Mouse (Mus musculus) adrenal gland, postnatal 10 days (tissue): ENCODE results near the gene Plekhs1. TPM values are rescaled to one million over a fixed set of nuclear protein-coding genes. Genes with fewer than 3 reads are reported as not detected.

Source experiments
- DNase-seq: peaks from one replicate; pipeline ENCODE4 v3.0.0; 2021; ENCODE audit warnings: mixed read lengths
- long read RNA-seq, 2 experiments: library from polyadenylated mRNA; stranded (forward); transcript quantifications; one replicate each; pipeline ENCODE4 v2.0.0; 2021
- total RNA-seq, 2 experiments: library from RNA; stranded (reverse); gene quantifications; 2 replicates each; pipeline ENCODE4 v1.2.3; 2021

The Plekhs1 gene
- total RNA-seq: under 1 TPM; 0.12 to 0.36 TPM
- long read RNA-seq, experiment 1: 0 reads
- long read RNA-seq, experiment 2: 0 reads

DNA sequence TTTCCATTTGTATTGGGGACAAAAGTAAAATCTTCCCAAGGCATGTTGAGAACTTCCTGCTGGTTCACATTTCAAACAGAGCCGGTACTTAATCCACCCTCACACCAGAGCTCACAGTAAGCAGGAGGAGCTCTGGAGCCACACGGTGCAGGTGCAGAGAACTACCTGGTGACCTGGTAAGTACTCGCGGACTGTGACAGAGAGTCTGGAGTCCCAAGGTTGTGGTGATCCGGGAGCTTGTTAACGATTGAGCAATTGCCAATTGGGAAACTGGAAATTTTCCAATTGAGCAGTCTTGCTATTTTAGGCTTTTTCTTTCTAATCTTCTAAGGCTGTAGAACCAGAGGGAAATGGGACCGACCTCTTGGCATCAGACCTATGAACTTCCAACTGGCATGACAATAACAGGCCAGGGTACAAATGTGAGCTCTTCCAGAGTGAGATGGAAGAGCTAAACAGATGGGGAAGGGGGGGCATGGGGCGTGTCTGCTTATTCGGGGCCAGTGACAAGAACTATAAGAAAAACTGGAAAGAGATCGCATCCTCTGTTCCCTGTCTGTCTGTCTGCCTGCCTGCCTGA is at the start of gene Plekhs1:
Plekhs1 (plus strand) TSS at position 119 of the 580 bp plus-strand sequence.
- DNase-seq: peak; percentile 31

DNA sequence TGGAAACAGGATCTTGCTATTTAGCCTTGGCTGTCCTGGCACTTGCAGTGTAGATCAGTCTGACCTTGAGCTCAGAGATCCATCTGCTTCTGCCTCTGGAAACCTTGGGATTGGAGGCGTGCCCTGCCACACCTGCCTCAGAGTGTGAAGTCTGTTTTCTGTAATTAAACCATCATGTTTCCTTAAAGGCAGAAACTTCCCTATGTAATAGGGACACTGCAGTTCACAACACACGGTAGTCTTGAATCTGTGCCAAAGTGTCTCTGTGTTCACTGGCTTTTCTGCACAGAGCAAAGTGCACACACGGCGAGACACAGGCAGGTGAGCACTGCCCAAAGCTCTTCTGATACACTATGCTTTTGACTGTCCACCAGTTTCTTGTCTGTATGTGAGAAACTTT is 43.0 kb upstream of the Plekhs1 start:
- no peak for DNase-seq

DNA sequence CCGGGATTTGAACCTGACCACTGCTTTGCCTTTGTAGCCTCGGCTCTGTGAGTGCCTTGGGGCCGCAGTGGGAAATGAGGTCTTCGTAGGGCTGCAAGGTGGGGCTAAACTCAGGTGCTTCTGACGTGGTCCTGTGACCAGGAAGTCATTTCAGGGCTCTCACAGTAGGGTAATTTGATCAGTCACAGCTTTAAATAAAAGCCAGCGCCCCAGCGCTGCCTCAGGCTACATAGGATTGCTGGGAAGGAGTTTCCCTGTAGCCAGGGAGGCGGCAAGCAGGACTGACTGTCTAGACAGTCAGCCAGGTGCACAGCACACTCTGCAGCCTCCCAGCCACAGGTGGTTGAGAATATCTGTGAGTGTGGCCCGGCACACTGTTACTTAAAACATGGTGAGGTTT is 42.0 kb upstream of the Plekhs1 start:
- no peak for DNase-seq

DNA sequence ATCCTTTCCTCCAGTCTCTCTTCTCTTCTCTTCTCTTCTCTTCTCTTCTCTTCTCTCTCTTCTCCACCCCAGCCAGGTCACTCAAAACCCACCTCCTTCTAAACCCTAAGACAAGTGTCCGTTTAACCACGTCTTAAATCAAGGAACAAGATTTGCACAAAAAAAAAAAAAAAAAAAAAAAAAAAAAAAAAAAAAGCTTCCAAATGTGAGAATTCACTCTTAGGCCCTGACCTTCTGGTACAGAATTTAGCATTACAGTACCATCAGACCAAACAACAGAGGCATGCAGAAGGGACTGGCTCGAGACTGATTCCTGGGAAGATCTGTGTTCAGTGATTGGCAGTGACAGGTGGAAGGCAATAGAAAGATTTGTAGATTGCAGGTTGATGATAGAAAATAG is 41.1 kb upstream of the Plekhs1 start:
- no peak for DNase-seq

DNA sequence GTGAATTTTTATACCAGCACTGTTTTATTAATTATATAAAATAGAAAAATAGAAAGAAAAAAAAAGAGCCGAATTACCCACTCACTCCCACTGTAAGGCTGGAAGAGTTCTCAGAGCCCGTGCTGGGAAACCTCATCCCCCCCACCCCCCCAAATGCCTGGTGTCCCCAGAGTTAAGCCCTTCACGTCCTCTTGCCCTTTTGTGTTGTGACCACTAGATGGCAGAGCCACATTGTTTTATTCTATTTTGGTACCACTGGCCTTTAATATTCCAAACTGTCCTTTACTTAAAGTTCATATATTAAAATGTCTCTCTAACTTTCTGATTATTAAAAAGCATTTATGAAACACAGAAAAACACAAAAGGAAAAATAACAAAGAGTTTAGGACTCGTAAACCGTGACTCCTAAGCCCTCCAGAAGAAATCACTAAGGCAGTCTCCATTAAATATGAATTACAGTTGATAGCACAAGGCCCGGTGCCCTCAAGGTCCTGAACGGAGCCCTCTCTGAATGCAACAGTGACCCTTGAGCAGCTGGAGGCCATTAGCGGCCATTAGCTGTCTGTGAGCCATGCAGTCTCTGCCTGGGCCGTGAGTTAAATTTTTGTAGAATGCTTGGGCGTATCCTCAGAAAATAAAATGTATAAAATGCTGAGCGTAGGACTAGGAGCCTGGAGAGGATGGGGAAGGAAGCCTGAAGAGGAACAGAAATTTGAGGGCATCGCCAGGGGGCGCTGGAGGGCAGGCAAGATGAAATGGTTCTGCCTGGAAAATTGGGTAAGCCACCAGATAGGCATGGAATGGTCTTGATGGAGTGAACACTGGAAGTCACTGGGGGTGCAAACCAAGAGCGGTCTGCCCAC is 38.7 kb upstream of the Plekhs1 start:
- DNase-seq: peak; percentile 93

DNA sequence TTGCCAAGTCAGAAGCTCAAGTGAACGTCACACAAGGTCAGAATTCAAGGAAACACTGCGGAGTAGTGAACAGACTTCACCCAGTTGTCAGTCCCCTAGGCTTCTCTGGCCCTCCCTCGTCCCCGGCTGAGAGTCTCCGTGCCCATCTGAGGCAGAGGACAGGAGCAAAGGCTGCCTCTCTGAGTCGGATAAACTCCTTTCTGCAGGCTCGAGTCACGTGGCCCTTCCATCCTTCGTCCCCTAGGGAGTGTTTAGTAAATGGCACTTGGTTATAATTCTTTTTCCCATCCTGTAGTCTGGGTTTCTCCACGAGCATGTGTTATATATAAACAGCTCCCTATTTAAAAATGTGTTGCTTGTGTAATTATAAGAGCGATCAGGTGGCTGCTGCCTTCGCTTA is 38.1 kb upstream of the Plekhs1 start:
- DNase-seq: no peak

DNA sequence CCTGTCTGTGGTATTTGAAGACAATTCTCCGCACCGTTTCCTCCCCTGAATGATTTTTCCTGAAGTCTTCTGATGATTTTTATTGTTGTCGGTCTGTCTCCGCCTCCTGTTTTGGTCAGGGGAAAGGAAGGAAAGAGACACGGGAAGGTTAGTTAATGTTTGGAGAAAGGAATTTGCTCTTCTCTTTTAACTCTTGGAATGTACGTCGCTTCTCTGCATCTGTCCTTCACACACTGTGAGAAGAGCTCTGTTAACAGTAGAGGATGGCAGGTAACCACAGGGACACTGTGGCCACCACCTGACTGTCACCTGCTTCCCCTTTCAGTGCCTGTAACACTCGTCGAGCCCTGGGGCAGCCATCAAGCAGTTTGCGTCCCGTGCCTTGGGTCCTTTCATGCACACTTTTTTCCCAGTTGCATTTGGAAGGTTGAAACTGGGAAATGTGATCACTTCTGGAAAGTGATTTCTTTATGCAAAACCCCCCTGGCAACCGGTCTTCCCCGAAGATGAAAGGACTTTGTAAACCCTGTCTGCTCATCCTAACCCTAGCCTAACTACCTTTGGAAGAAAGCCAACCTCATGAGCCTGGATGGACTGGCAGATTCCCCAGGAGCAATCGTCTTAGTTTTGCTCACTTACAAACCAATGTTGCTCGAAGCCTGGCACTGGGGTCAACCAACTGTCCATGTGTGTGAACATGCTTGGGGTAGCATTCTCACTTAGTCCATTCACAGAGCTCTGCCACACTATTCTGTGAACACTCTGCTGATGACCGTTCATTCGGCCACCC is 36.6 kb upstream of the Plekhs1 start:
- no peak for DNase-seq

DNA sequence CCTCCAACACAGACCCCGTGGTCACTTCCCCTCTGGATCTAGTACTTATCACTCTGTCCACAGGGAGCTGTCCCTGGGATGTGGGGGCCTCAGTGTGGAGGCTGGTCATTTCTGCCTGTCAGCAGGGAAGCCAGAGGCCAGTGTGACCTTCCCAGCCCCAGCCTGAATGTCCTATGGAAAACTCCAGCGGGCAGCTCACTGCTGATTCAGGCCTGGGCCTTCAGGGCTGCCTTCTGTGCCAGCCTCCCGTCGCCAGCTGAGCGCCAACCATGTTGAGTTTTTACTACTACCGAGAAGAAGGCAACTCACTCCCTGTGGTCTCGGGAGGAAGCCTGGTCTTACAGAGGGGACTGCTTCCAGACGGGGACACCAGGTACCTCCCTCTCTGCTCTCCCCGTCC is 35.9 kb upstream of the Plekhs1 start:
- DNase-seq: peak; percentile 54

DNA sequence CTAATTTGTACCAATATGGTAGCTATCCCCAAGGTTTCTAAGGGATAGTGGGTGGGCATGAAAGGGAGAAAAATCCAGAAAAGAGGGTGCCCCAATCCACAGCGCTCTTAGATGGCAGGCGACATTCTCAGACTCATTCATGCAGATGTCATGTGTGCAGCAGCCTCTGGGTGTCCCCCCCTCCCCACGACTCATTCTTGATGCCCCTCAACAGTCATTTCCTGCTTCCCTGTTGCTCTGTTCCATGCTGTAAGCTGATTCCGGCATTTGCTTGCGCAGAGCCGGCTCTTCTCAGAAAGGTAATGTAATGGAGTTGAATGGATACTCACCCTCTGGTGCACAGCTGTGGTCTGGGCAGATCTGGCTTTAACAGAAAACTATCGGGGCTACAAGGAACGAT is 31.1 kb upstream of the Plekhs1 start:
- no peak for DNase-seq

DNA sequence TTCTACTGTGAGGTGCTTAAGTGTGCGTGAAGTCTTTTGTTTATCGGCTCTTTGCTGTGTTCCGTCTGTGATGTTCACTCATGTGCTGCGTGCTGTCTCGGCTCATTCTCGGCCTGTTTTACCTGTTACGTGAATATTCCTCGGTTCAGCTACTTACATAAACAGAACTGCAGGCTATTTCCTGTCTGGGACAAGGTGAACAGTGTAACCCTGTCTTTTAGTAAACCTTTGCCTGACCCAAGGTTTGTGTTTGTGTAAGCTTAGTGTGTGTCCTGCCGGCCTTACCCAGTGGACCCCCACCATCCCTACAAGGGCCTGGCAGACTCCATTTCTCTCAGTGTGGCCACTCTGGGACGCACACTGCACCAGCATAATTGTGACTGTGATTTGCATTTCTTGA is 28.7 kb upstream of the Plekhs1 start:
- DNase-seq: no peak

DNA sequence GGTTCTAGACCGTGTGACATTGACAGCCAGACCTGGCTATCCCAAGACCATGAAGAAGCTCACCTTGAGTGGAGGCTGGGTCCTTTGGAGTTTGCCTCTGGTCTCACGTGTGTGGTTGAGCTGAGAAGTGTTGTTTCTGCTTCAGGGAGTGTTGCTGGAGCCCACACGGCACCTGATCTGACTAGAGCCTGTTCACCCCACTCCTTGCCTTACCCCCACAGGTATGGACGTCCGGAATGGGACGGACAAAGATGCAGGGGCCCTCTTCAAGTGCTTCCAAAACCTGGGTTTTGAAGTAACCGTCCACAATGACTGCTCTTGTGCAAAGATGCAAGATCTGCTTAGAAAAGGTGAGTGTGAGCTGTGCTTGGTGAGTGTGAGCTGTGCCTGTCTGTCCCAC is 27.9 kb upstream of the Plekhs1 start:
- DNase-seq: no peak

DNA sequence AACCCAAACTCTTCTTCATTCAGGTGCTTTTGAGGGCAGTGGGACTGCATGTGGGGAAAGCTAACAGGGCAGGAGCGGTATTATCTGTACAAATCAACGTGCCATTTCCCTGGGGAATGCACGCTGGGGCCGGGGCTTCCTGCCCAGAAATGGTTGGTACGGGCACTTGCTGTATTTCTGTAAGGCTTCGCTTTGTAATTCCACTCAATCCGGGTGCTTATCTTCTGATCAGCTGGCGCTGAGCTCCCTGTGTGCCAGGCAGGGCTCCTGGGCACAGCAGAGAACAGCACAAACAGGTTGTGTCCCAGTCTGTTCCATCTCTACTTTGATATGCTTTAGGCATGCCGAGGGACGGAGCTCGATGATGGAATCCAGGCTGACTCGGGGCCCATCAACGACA is 25.1 kb upstream of the Plekhs1 start:
- DNase-seq: peak; percentile 44

DNA sequence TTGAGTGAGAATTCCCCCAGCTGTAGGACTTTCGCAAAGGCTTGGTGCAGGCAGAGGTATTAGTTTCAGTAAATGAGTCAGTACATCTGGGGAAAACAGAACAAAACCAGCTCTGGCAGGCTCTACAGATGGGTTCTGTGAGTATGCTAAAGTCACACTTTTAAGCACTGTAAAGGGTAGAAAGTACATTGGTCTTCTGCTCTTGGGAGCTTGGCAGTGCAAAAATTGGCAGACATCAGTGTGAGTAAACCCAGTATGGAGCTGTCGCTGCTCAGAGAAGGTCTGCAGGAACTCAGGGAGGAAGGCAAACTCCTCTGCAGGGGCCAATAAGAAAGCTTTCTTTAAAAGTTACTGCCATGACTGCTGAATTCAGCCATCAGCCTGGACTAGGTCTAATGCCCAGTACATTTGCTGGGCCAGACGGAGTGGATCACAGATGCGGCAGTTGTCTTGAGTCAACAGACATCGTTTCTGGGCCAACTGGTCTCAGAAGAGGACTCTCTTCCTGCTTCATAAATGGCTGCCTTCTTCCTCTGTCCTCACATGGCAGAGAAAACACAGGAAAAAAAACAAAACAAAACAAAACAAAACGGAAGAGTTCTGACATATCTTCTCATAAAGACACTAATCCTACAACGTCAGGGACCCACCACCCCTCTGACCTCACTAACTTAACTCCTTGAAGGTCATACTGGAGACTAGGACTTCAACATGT is 22.9 kb upstream of the Plekhs1 start:
- DNase-seq: no peak

DNA sequence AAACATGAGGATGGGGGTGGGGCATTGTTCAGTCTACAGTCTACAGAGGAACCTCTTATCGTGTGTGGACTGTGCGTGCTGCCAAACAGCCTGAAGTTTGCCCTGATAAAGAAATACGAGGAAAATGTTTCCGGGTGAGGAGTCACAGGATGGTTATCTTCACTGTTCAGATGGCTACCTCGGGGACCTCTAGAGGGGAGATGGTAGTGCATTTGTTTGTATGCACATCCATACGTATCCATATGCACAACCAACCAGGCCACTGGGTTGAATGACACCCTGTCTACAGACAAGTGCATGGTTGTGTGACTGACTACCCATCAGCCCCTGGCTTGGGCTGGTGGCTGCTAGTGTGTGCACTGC is 22.4 kb upstream of the Plekhs1 start:
- DNase-seq: no peak

DNA sequence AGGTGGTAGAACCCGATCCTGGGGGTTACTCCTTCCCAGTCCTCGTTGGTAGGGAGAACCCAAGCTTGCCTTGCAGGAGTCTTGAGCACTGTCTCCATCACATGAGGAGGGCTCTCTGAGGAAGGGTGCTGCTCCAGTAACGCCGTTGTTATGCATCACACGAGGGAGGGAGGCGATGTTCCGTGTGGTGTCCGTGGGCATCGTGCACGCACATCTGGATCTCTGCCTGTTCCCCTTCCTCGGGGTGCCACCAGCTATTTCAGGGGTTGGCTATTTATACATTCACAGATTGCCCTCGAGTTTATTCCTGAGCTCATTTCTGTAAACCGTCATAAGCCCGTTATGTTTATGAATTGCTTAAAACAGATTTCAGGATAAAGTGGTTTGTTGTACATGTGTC is 18.0 kb upstream of the Plekhs1 start:
- DNase-seq: no peak

DNA sequence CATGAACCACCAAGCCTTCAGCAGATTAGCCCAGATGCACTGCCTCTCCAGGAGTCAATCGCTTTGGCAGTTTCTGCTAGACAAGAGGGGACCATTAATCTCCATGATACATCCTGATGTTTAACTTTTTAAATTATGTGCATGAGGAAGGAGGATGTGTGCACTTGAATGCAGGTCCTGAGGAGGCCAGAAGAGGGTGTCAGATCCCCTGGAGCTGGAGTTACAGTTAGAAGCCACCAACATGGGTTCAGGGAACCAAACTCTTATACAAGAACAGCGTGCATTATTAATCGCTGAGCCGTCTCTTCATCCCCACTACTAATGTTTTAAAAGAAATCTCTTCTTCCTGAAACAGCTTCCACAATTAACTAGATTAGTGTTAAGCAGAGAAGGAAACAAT is 12.7 kb upstream of the Plekhs1 start:
- DNase-seq: no peak

DNA sequence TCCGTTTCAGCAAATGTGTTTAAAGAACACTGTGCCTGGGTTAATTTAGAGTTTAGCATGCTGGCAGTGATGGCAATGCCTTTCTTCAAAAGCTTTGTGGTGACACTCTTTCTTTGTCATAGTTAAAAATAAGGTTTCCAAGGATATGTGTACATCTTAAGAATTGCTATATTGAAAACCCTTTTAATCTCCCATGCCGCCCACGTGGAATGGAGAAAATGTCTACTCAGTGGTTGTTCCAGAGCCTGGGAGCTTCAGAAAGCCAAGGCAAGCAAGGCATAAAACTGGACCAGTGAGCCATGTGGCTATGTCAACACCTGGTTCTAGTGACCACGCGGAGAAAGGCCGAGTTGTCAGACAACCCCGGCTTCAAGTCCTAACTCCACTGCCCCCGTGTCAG is 11.9 kb upstream of the Plekhs1 start:
- DNase-seq: no peak

DNA sequence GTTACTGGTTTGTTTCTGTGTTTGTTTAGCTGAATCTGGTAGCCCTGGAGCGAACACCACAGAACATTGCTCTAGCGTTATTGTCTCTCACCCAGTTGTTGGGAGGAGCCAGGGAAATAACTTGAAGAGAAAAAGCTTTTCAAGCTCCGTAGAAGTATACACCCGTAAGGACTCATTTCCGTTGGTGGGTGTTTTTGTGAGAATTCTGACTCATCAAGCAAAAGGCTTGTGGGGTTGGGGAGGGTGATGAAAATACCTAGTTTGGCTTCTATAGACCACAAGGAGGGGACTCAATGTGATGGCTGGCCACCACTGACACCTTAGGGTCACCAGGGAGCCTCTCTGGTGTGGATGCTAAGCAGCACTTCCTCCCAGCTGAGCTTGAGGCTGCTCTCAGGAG is 10.5 kb upstream of the Plekhs1 start:
- DNase-seq: no peak

DNA sequence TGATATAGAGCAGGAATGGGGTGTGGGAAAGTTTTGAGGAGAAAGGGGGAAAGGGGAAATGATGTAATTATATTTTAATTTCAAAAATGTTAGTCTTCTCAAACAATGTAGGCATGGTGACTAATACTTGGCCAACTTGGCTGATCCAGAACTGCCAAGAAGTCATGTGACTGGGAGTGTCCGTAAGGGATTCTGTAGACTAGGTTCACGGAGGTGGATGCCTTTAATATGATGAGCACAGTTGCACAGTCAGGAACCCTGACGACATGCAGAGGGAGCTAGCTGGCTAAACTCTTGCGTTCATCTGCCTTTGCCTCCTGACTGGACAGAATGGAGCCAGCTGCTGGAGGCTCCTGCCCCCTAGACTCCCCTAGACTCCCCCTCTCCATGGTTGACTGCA is 9.6 kb upstream of the Plekhs1 start:
- no peak for DNase-seq

DNA sequence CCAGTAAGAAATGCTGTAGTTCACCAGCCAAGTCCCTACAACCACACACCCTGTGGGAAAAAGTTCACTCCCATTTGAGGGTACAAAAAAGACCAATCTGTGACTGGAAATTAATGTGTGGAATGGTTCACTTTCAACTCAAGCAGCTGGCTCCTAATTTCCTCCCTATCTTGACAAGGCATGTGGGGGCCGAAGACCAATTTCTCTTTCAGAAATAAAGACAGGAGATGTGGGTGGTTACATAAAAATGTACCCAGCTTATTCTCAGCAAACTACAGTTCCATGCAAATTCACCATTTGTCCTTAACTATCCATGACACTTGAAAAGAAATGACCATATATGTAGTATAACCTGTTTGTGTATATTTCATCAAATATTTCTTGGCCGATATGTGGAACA is 9.0 kb upstream of the Plekhs1 start:
- DNase-seq: no peak

DNA sequence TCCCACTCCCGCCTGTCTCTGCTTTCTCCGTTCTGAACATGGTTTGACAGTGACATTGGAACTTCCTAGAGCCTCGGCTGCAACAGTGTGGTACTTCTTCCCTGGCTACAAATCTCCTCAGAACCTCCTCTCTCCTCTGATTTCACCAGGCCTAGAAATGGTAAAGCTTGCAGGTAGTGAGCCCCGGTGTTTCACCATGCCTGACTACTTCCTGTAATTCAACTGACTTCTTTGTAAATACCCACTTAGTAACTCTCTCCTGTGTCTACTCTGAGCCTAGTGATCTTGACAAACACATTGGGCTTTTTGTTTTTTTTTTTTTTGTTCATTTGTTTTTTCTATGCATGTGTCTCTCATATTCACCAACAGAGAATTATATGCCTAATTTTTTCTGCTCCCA is 6.6 kb upstream of the Plekhs1 start:
- DNase-seq: no peak

DNA sequence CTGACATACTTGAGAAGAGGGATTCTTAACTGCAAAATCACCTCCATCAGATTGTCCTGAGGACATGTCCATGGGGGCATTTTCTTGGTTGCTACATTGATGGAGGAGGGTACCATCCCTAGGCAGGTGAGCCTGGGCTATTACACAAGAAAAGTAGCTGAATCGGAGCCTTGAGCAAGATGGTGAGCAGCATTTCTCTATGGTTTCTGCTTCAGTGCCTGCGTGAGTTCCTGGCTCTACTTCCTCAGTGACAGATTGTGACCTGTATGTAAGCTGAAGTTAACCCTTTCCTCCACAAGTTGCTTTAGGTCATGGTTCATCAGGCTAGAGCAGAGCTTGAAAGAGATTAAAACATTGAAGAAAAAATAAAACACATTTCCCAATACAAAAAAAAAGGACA is 6.1 kb upstream of the Plekhs1 start:
- no peak for DNase-seq

DNA sequence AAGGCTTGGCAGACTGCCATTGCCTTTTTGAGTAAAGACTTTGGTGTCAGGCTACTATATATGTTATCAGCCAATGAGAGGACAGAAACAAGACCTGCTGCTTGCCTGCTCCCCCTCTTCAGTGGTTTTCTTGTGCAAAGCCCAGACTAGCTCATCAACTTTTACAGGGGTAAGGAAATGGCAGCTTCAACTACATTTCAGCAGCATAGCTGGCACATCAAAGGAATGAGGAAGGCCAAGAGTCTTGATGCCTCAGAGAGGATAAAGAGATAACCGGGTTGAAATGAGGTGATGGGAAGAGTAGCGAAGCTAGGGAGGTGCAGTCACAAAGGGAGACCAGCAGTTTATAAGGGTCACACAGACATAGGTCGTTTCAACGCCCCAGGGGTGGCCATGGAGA is 3.9 kb upstream of the Plekhs1 start:
- DNase-seq: no peak
